Mouse (Mus musculus): ENCODE measurements at regions not wholly inside any gene's neighbourhood (a gene's known extent, or its start where the extent isn't known, plus 50 kb on each side); places are given as distances from the start of the nearest gene placed in this dataset.

- no peak for DNase-seq (ENCODE audit: low read depth)
These were observed 114.1 kb upstream of the Ppm1h start for GRCm38 (mm10) chr10:122564473-122564872.

- DNase-seq (ENCODE audit: low read depth): no peak
These were observed 112.0 kb upstream of the Ppm1h start for GRCm38 (mm10) chr10:122566601-122567000.

- DNase-seq (ENCODE audit: low read depth): no peak
These were observed 108.9 kb upstream of the Ppm1h start for GRCm38 (mm10) chr10:122569546-122570202.

GRCm38 (mm10) chr10:122570909-122571551 is 107.5 kb upstream of the Ppm1h start:
- no peak for DNase-seq (ENCODE audit: low read depth)

GRCm38 (mm10) chr10:122576171-122577063 is 102.1 kb upstream of the Ppm1h start:
- DNase-seq (ENCODE audit: low read depth): no peak

GRCm38 (mm10) chr10:122578209-122579001 is 100.2 kb upstream of the Ppm1h start:
- DNase-seq (ENCODE audit: low read depth): no peak

GRCm38 (mm10) chr10:122581096-122581495 is 97.5 kb upstream of the Ppm1h start:
- DNase-seq (ENCODE audit: low read depth): no peak

GRCm38 (mm10) chr10:122587541-122587940 is 91.0 kb upstream of the Ppm1h start:
- DNase-seq (ENCODE audit: low read depth): no peak

GRCm38 (mm10) chr10:122599511-122599910 is 79.1 kb upstream of the Ppm1h start:
- DNase-seq (ENCODE audit: low read depth): no peak

- peak; percentile 41 for DNase-seq (ENCODE audit: low read depth)
These were observed 76.2 kb upstream of the Ppm1h start for GRCm38 (mm10) chr10:122602394-122602793.

GRCm38 (mm10) chr10:122603960-122604359 is 74.6 kb upstream of the Ppm1h start:
- DNase-seq (ENCODE audit: low read depth): no peak

GRCm38 (mm10) chr10:122613281-122613680 is 65.3 kb upstream of the Ppm1h start:
- DNase-seq (ENCODE audit: low read depth): no peak

GRCm38 (mm10) chr10:122613891-122614290 is 64.7 kb upstream of the Ppm1h start:
- DNase-seq (ENCODE audit: low read depth): no peak

- DNase-seq (ENCODE audit: low read depth): no peak
These were observed 63.8 kb upstream of the Ppm1h start for GRCm38 (mm10) chr10:122614720-122615119.

- DNase-seq (ENCODE audit: low read depth): no peak
These were observed 62.9 kb upstream of the Ppm1h start for GRCm38 (mm10) chr10:122615658-122616057.

- no peak for DNase-seq (ENCODE audit: low read depth)
These were observed 62.2 kb upstream of the Ppm1h start for GRCm38 (mm10) chr10:122616385-122616784.

GRCm38 (mm10) chr10:122618854-122619253 is 59.7 kb upstream of the Ppm1h start:
- no peak for DNase-seq (ENCODE audit: low read depth)

GRCm38 (mm10) chr10:122619406-122620116 is 59.0 kb upstream of the Ppm1h start:
- DNase-seq (ENCODE audit: low read depth): no peak
